Mouse (Mus musculus) testis, adult 2 months (tissue): ENCODE data around the gene Gmeb1.

Experiments
- CTCF ChIP-seq: fragments of 200-500 bp; IDR thresholded peaks from 2 replicates; pipeline ENCODE4 v1.5.1; 2012; ENCODE audit warnings: low read depth, mild to moderate bottlenecking, inconsistent platforms, low read length, moderate library complexity; ENCODE audit not compliant: control insufficient read depth, insufficient read depth, insufficient replicate concordance
- POLR2A ChIP-seq: fragments of 200-500 bp; IDR thresholded peaks from 2 replicates; pipeline ENCODE4 v1.6.1; 2012; ENCODE audit warnings: low read depth, mild to moderate bottlenecking, inconsistent platforms, low read length, moderate library complexity; ENCODE audit not compliant: control insufficient read depth

- no peak for TF ChIP-seq CTCF
- no peak for TF ChIP-seq POLR2A
Measured at GRCm38 (mm10) chr4:132207280-132207679, 54.1 kb downstream of the Gmeb1 start.
